Mouse (Mus musculus) fibroblast of lung, adult 2 months (primary cell): ENCODE data around the gene Prr27.

ENCODE experiments used
- DNase-seq: peaks from one replicate; pipeline ENCODE4 v3.0.0-alpha.2; 2011; ENCODE audit warnings: low read depth

The Prr27 gene

GRCm38 (mm10) chr5:87825386-87825785 is at the start of gene Prr27:
Gene Prr27 (plus strand): TSS chr5:87825686.
- no peak for DNase-seq

- DNase-seq = no peak
Measured at GRCm38 (mm10) chr5:87782731-87783130, 42.8 kb upstream of the Prr27 start.

- no peak for DNase-seq
Measured at GRCm38 (mm10) chr5:87807782-87808181, 17.7 kb upstream of the Prr27 start, which contains the start of gene Csn1s2b. Gene Csn1s2b (plus strand): TSS chr5:87808082.

GRCm38 (mm10) chr5:87809253-87809652 is 16.2 kb upstream of the Prr27 start:
- DNase-seq = no peak

GRCm38 (mm10) chr5:87855136-87855716 is 29.7 kb downstream of the Prr27 start:
- no peak for DNase-seq

- DNase-seq = no peak
Measured at GRCm38 (mm10) chr5:87870084-87870483, 44.6 kb downstream of the Prr27 start.

- DNase-seq = no peak
Measured at GRCm38 (mm10) chr5:87871423-87871822, 45.9 kb downstream of the Prr27 start.

GRCm38 (mm10) chr5:87884729-87885128 is 59.2 kb downstream of the Prr27 start, which contains the start of gene Odam:
Gene Odam (plus strand): TSS chr5:87885029.
- no peak for DNase-seq
